Mouse (Mus musculus) A20 (cell line): ENCODE results near the gene Jph4.

Source experiments
- DNase-seq: peaks from one replicate; pipeline ENCODE4 v3.0.0-alpha.2; 2011; ENCODE audit warnings: low read depth, low spot score

Gene Jph4

DNA sequence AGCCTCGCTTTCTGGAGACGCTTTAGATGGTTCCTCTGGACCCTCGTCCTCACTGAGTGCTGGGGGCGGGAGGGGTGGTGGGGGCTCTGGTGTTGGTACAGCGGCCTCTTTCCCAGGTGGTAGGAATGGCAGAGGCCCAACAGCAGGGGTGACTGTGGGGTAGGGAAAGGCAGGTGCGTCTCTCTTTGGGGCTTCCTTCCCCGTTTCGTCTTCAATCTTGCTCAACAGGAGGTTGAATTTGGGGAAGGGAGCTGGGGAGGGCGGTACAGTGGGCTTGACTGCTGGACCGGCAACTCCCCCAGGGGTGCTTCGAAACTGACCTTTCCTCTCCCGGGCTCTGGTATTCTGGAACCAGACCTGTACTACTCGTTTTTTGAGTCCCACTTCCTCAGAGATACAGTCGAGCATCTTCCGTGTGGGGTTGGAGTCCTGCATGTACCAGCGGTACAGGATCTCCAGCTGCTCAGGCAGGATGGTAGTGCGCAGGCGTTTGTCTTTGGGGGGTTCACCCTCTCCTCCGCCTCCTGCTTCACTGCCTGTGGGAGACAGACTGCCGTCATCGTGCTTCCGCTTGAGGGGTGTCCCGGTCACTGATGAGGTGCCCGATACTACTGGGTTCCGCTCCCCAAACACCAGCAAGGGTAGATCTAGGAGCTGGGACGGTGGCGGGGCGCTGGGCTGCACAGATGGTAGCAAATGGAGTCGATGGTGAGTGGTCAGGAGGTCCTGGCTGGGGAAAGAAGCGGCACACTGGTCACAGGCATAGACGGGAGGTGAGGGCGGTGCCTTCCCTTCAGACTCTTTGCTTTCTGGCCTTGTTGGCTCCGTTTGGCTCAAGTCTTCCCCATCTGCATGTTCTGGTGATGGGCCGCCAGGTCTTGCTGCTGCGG lies 52.0 kb downstream of the Jph4 start:
- peak; percentile 72 for DNase-seq

DNA sequence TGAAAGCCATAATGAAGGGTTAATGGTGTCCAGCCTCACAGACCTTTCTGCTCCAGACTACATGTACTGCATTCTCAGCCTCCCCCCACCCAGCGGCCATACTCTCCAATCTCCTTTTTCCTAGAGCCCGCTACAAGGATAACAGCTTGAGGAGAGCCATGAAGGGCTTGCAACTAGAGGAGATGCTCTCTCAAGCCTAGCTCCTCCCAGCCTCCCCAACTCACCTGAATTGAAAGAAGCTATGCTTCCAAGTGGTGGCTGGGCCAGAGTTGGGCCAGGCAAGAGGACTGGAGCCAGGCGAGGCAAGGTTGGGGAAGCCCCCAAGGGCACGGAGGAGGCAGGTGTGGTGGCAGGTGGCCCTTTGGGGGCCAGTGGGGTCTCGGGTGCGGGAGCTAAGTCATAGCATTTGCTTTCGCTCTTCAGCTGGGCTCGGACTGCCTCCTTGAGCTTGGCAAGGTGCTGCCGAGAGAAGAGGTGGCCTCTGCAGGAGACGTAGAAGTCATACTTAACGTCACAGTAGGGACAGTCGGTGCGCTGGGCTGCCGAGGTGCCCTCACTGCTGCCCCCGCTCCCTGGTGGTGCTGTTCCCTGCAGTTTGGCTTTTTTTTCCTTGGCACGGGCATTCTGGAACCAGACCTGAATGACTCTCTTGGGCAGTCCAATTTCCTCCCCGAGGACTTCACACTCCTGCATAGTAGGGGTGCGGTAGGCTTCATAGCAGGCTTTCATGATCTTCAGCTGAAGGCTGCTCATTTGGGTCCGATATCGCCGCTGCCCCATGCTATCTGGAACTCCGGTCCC lies 53.0 kb downstream of the Jph4 start:
- peak; percentile 55 for DNase-seq

DNA sequence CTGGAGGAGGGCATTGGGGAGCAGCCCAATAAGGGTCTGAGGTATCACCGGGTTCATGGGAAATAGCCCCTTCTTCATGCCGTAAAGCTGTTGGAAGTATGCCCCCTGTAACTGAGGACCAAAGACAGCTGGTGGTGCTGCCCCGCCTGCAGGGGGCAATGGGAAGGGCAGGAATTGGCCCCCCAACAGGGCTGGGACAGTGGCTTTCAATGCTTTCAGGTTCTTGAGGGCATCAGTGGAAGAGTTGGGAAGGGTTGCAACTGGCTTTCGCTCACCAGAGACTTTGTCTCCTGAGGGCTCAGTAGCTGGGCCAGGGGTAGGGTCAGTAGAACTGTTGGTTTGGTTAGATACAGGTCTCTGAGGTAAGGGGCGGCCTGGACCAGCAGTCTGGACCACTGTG lies 53.6 kb downstream of the Jph4 start:
- no peak for DNase-seq

DNA sequence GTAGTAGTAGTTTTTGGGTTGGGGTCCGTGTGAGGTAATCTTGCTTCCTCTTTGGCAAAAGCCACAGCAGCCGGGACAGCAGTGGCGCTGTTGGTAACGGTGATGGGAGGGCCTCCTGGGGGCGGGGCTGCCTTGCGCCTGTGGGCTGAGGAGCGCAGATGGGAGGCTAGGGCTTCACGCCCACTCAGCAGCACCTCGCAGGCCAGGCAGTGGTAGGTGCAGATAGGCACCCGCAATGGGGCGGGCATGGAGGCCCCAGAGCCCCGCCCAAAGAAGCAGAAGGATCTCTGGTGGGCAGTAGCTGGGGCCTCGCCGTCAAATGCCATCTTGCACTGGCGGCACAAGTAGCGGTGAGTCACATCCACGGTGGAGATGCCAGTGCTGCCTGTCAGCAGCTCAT lies 54.1 kb downstream of the Jph4 start:
- DNase-seq = no peak

DNA sequence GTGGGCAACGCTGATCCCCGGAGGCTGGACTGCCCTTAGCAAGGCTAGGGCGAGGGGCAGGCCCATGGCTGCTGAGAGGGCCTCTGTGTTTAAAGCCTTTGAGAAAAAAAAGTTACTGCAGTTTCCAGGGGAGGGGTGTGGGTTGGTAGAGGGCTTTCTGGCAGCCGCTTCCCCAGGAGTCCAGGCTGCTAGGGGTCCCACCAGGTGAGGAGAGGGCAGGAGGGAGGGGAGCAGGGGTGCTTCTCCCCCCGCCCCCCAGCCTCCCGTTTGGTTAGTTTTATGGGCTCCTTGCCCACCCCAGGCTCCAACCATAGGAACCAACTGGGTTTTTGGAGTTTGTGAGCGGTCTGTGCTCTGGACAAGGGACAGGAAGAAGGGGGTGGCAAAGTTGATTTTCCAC lies 54.9 kb downstream of the Jph4 start:
- DNase-seq = no peak

DNA sequence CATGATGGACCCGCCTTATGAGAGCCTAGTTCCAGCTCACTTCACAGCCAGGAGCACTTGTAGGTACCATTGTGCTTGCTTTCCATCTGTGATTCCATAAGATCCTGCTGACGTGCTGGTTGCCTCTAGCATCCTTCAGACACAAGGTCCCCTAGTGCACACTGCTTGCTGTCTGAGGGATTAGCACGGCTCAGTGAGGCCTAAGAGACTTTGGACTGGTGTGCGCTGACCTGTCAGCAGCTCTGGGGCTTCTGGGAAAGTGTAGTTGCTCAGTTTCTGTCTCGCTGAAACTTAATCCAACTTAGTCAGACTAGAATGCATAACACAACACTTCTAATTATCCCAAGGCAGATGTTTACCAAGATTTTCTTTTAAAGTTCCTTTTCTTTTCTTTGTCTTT lies 56.8 kb downstream of the Jph4 start:
- DNase-seq = no peak

DNA sequence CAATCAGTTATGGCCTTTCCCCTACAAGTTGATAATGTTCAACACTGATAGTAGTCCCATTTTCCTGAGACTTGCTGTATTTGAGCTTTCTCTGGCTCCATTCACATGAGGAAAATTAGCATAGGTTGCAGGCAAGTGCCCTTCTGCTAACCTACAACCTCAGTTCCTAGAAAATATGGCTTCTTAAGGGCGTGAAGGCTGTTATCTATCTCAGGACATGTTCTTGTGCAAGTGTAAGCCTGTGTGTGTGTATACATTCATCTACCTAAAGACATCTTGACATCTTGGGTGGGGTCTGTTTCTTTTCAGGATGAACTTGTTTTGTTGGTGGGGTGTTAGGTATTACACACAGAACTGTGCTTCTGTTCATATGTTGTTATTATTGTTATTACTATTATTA lies 57.7 kb downstream of the Jph4 start:
- no peak for DNase-seq
